Mouse (Mus musculus): ENCODE results near the gene Khnyn. TPM values are rescaled to one million over a fixed set of nuclear protein-coding genes. Genes with fewer than 3 reads are reported as not detected.
A peak's percentile ranks its signal among the peaks of the same experiment; 100 is the strongest.

Khnyn gene
- polyA plus RNA-seq, 1 experiment from 2014 or later = 16.5 TPM

DNA sequence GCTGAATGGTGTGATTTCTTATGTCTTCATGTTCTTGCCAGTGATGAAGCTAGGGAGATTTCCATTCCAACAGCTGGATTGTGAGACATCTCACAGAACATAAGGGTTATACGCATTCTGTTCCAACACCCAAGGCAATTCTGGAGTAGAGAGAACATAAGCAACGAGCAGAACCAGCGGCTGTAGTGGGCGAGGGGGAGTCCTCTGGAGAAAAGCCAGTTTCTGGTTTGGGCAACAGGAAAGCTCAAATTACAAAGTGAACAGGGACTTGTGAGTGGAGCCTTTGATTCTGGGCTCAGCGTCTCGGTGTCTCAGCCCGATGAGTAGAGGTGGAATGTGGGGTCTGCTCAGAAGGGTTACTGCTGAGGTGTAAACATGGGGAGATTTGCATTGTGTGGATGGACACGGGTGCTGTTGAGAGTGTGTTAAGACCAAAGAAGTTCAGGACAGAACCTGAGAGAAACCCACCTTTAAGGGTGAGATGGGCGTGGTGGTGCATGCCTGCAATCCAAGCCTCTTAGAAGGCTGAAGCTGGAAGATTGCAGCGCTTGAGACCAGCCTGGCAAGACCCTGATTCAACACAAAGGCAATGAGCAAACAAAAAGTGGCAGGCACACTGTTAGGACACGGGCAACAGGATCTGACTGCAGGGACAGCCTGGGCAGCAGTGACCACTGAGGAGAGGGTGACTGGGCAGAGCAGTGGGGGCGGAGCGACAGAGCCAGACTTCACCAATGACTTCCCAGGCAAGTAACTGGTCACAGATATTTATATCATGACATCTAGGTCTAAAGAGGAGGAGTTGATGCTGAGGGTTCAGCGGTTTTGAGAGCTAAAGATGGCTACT lies 7.1 kb upstream of the Khnyn start:
- H3K27me3 ChIP-seq (replicated peaks) = no peaks in the 10 kb centered on the region
- H3K9ac ChIP-seq = no peak overlapping the region
- 9% methylated on average over 14 of the region's 14 CpGs for WGBS
- no peak overlapping the region for H3K4me3 ChIP-seq (replicated peaks)
- H3K4me2 ChIP-seq = 0 out of 2 replicates have a peak overlapping the region, but pooled peaks have one; percentile 5
- H3K27ac ChIP-seq = no peak overlapping the region
- ATAC-seq (ENCODE audit: insufficient read depth, low FRiP score, low read depth) = no peak
- no peaks in the 10 kb centered on the region for H3K36me3 ChIP-seq
- H3K4me1 ChIP-seq = peaks cover 17% of the 10 kb centered on the region
- H3K9me3 ChIP-seq = no peaks in the 10 kb centered on the region

DNA sequence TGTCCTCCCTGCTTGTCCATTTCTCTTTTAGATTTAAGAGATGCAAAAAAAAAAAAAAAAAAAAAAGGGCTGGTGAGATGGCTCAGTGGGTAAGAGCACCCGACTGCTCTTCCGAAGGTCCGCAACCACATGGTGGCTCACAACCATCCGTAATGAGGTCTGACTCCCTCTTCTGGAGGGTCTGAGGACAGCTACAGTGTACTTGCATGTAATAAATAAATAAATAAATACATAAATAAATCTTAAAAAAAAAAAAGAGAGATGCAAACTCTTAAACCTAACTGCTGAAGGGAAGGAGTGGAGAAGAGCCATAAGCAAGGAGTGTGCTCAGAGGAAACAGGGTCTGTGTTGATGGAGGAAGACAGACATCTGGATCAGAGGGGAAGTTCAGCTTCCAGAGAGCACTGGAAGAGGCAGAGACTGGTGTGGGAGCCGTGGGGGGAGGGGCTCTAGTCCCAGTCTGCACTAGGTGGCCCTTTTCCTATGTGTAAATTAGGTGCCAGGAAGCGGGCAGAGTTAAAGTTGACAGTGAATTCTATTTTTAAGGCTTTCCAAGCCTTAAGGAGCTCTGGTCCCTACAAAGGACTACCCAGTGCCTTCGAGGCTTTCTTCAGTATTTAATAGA lies 6.3 kb upstream of the Khnyn start:
- H3K4me3 ChIP-seq (replicated peaks) = no peak overlapping the region
- peaks cover 14% of the 10 kb centered on the region for H3K4me1 ChIP-seq
- WGBS = 24% methylated on average over 7 of the region's 7 CpGs
- no peak overlapping the region for H3K4me2 ChIP-seq
- no peak for ATAC-seq (ENCODE audit: insufficient read depth, low FRiP score, low read depth)
- H3K9me3 ChIP-seq = no peaks in the 10 kb centered on the region
- H3K27me3 ChIP-seq (replicated peaks) = no peaks in the 10 kb centered on the region
- H3K9ac ChIP-seq = no peak overlapping the region
- H3K36me3 ChIP-seq = no peaks in the 10 kb centered on the region
- no peak overlapping the region for H3K27ac ChIP-seq

DNA sequence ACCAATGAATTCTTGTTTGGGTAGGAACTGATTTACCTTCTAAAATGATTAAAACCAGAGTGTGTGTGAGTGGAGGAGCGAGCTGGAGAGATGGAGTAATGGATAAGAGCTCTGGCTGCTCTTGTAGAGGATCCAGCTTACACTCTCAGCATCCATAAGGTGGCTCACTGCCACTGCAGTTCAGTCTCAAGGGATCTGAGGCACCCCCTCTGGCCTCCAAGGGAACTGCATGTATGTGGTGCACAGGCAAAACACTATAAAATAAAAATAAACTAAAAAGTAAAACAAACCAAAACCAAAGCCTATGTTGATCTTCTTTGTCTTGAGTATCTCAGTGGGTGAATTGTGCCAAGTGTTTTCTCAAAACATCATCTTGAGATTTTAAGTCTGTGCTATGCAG lies 5.1 kb upstream of the Khnyn start:
- H3K36me3 ChIP-seq = no peaks in the 10 kb centered on the region
- no peak overlapping the region for H3K4me3 ChIP-seq (replicated peaks)
- H3K9me3 ChIP-seq = no peaks in the 10 kb centered on the region
- no peak overlapping the region for H3K4me2 ChIP-seq
- no peak overlapping the region for H3K27ac ChIP-seq
- ATAC-seq (ENCODE audit: insufficient read depth, low FRiP score, low read depth) = no peak
- H3K4me1 ChIP-seq = peaks cover 16% of the 10 kb centered on the region
- no peak overlapping the region for H3K9ac ChIP-seq
- 47% methylated on average over 1 of the region's 1 CpGs for WGBS
- H3K27me3 ChIP-seq (replicated peaks) = no peaks in the 10 kb centered on the region

DNA sequence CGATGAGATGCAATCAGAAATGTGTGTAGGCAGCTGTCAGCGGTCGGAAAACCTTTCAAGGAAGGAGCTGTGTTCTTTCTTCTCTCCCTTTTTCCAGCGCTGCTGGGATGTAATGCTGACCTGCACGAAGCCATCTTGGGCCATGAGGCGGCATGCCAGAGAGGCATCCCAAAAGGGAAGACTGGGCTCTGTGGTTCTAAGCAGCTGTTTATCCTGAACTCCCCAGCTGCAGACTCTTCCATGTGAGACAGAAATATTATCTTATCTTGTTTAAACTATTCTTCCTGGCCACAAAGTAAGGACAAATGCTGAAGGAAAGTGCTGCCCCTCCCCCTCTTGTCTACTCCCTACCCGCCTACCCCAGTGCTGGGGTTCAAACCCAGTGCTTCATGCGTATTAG lies 3.8 kb upstream of the Khnyn start:
- no peaks in the 10 kb centered on the region for H3K36me3 ChIP-seq
- no peak overlapping the region for H3K4me3 ChIP-seq (replicated peaks)
- H3K9me3 ChIP-seq = no peaks in the 10 kb centered on the region
- H3K27me3 ChIP-seq (replicated peaks) = no peaks in the 10 kb centered on the region
- H3K4me2 ChIP-seq = no peak overlapping the region
- no peak overlapping the region for H3K9ac ChIP-seq
- ATAC-seq (ENCODE audit: insufficient read depth, low FRiP score, low read depth) = no peak
- WGBS = 68% methylated on average over 8 of the region's 8 CpGs
- peaks cover 17% of the 10 kb centered on the region for H3K4me1 ChIP-seq
- no peak overlapping the region for H3K27ac ChIP-seq

DNA sequence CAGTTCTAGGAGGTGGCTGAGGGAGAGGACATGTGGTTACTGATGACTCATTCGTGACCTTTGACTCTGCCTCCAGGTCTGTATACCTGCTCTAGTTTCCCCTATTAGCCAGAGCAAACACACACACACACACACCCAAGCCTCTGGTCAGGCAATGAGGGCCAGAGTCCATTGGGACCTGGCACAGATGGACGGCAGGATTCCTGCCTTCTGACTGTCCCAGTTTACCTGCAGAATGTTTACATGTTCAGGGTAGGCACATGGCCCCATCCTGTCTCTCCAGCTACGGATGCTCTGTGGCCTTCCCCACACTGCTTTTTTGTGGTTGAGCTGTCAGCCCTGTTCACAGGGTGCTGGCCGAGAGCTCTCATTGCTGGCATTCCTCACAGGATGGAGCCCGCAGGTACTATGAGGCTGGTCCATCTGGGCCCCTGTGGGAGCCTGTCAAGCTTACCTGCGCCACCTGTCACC lies 2.5 kb upstream of the Khnyn start:
- H3K4me1 ChIP-seq = peaks cover 29% of the 10 kb centered on the region
- no peak overlapping the region for H3K4me2 ChIP-seq
- H3K9me3 ChIP-seq = no peaks in the 10 kb centered on the region
- WGBS = 41% methylated on average over 6 of the region's 6 CpGs
- no peak overlapping the region for H3K9ac ChIP-seq
- no peaks in the 10 kb centered on the region for H3K27me3 ChIP-seq (replicated peaks)
- peak; percentile 61 for ATAC-seq (ENCODE audit: insufficient read depth, low FRiP score, low read depth)
- peaks cover 7% of the 10 kb centered on the region; the same call in 1 of the 2 replicates for H3K36me3 ChIP-seq
- peak overlapping the region; percentile 58 for H3K27ac ChIP-seq
- H3K4me3 ChIP-seq (replicated peaks) = no peak overlapping the region

GRCm38 (mm10) chr14:55883149-55883661 lies 1.5 kb upstream of the Khnyn start:
- H3K4me1 ChIP-seq = peaks cover 32% of the 10 kb centered on the region

DNA sequence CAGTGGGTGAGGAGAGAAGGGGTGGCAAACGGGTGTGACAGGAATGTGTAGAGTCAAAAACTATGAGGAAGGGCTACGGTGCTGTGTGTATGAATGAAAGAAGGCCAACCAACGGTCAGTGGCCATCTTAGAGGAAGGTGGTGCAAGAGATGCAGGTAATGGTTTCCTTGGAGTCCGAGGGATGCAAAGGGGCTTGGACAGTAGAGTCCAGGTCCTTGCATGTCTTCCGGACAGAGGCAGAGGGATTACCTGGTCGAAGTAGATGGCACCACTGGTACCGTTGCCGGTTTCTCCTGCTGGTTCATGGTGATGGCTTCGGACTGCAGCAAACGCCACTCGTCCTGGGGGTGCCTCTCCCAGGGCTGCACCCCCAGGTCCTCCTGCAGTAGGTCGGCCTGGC lies 1.1 kb upstream of the Khnyn start:
- Histone ChIP-seq H3K27ac (peak overlapping the region; percentile 97), H3K9me3 (no peaks in the 10 kb centered on the region), H3K27me3 (replicated peaks) (no peaks in the 10 kb centered on the region), H3K4me1 (peaks cover 32% of the 10 kb centered on the region), H3K4me2 (no peak overlapping the region), H3K4me3 (replicated peaks) (no peak overlapping the region), H3K9ac (no peak overlapping the region), H3K36me3 (peaks cover 19% of the 10 kb centered on the region; the same call in 1 of the 2 replicates)
- ATAC-seq (ENCODE audit: insufficient read depth, low FRiP score, low read depth) = no peak
- WGBS = 90% methylated on average over 12 of the region's 12 CpGs

More at GRCm38 (mm10) chr14:55883149-55883661, 1.5 kb upstream of the Khnyn start:
- H3K27me3 ChIP-seq (replicated peaks) = no peaks in the 10 kb centered on the region
- WGBS = 90% methylated on average over 13 of the region's 13 CpGs
- no peak overlapping the region for H3K4me3 ChIP-seq (replicated peaks)
- H3K27ac ChIP-seq = peak overlapping the region; percentile 58
- ATAC-seq (ENCODE audit: insufficient read depth, low FRiP score, low read depth) = no peak
- H3K36me3 ChIP-seq = peaks cover 14% of the 10 kb centered on the region; the same call in 1 of the 2 replicates
- no peak overlapping the region for H3K9ac ChIP-seq
- H3K9me3 ChIP-seq = no peaks in the 10 kb centered on the region
- H3K4me2 ChIP-seq = no peak overlapping the region

- Histone ChIP-seq H3K4me1 (peaks cover 32% of the 10 kb centered on the region), H3K4me3 (replicated peaks) (peak within 1 kb of the TSS; percentile 76), H3K9me3 (no peaks in the 10 kb centered on the region), H3K4me2 (peak within 1 kb of the TSS; percentile 85), H3K9ac (peak within 1 kb of the TSS; percentile 83), H3K27me3 (replicated peaks) (no peaks in the 10 kb centered on the region), H3K27ac (peak within 1 kb of the TSS; percentile 97), H3K36me3 (peaks cover 23% of the 10 kb centered on the region; the same call in 1 of the 2 replicates)
- ATAC-seq (ENCODE audit: insufficient read depth, low FRiP score, low read depth) = peak; percentile 5; the same call in 1 of the 2 replicates
- WGBS = 37% methylated on average over 4 of the region's 4 CpGs
Measured at GRCm38 (mm10) chr14:55884166-55884565, 581 bp upstream of the Khnyn start, which contains the start of gene Cbln3. Gene Cbln3 (minus strand): TSS chr14:55884392.

DNA sequence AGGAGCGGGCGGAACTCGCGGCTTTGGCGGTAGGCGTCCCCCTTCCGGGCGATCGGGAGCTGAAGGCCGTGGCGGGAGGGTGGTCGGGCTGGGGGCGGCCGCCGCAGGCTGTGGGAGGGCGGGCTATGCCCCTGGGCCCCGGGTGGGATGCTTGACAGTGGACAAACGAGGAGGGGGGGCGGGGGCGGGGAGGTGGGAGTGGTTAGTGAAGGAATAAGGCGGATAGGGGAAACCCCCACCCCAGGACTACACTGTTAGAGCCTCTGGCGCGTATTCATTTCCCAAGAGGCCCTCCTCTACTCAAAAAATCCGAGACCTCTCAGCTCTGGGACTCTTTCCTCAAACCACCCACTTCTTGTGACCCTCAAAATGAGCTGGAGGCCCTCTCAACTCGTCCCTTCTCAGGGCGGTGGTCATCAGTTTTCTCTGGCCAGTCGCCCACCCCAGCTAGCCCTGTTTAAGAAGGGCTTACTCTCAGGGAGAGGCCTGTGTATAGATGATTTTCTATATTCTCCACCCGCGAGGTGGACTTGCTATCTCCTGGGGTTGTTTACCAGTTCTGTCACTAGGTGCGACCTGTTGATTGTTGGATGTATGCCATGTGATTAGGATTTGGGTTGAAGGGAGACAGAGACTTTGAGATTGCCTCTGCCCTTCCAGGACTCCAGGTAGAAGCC lies 505 bp downstream of the Khnyn start:
- Histone ChIP-seq H3K27ac (peak overlapping the region; percentile 97), H3K9me3 (no peaks in the 10 kb centered on the region), H3K4me3 (replicated peaks) (peak overlapping the region; percentile 76), H3K4me2 (peak overlapping the region; percentile 85), H3K27me3 (replicated peaks) (no peaks in the 10 kb centered on the region), H3K36me3 (peaks cover 31% of the 10 kb centered on the region), H3K4me1 (peaks cover 32% of the 10 kb centered on the region), H3K9ac (peak overlapping the region; percentile 83)
- ATAC-seq (ENCODE audit: insufficient read depth, low FRiP score, low read depth) = peak; percentile 51; the same call in 1 of the 2 replicates
- under 1% methylated on average over 29 of the region's 30 CpGs for WGBS

DNA sequence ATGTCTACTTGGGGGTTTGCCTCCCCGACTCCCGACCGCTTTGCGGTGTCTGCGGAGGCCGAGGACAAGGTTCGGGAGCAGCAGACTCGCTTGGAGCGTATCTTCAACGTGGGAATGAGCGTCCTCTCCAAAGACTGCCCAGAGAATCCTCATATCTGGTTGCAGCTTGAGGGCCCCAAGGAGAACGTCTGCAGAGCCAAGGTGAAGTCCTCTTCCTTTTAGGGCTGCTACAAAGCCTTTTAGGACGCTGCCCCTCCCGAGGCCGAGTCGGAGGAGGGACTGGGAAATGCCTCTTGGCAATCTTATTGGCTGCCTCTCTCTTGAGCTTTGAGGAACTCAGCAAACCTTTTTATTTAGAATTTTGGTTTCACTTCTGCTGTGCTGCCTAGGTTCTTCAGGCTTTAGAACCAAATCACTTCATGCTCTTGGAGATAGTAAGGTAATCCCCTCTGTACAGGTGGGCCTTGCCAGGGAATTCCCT lies 1.1 kb downstream of the Khnyn start:
- H3K27ac ChIP-seq = peak overlapping the region; percentile 97
- ATAC-seq (ENCODE audit: insufficient read depth, low FRiP score, low read depth) = no peak
- WGBS = 1% methylated on average over 16 of the region's 16 CpGs
- H3K4me1 ChIP-seq = peaks cover 32% of the 10 kb centered on the region
- H3K9me3 ChIP-seq = no peaks in the 10 kb centered on the region
- peaks cover 35% of the 10 kb centered on the region for H3K36me3 ChIP-seq
- H3K4me2 ChIP-seq = peak overlapping the region; percentile 85
- H3K9ac ChIP-seq = peak overlapping the region; percentile 83
- H3K27me3 ChIP-seq (replicated peaks) = no peaks in the 10 kb centered on the region
- peak overlapping the region; percentile 76 for H3K4me3 ChIP-seq (replicated peaks)

Data from stomach, embryonic 15.5 days (tissue).